Mouse (Mus musculus) CH12.LX (cell line): ENCODE measurements around the gene Alpk3. TPM values are rescaled to one million over a fixed set of nuclear protein-coding genes. Genes with fewer than 3 reads are reported as not detected.

ENCODE experiments used
- DNase-seq: peaks from one replicate; pipeline ENCODE4 v3.0.0-alpha.2; 2013; ENCODE audit errors: extremely low read depth
- H3K27ac ChIP-seq: 2 replicates; pipeline ENCODE4 v1.5.1; 2012; ENCODE audit warnings: low read depth, mild to moderate bottlenecking, control low read depth, moderate library complexity; ENCODE audit not compliant: insufficient read depth
- H3K27me3 ChIP-seq: replicated peaks from 2 replicates; pipeline ENCODE3; 2012; ENCODE audit warnings: inconsistent platforms
- H3K36me3 ChIP-seq, 2 experiments: replicated peaks in 1 of 2; 2 replicates each; pipeline versions ENCODE3 to v1.6.1; 2012; ENCODE audit warnings: inconsistent platforms in 1 of 2, low read length in 1 of 2, mild to moderate bottlenecking in 1 of 2, mixed read lengths in 1 of 2, moderate library complexity in 1 of 2; ENCODE audit not compliant: control insufficient read depth in 1 of 2, insufficient read depth in 1 of 2
- H3K4me1 ChIP-seq, 2 experiments: 2 replicates each; pipeline ENCODE4 v1.6.1; 2012; ENCODE audit warnings: inconsistent platforms in 1 of 2, moderate library complexity in 1 of 2; ENCODE audit not compliant: insufficient read depth in 2 of 2, control insufficient read depth in 1 of 2
- H3K4me2 ChIP-seq: 2 replicates; pipeline ENCODE4 v1.6.1; 2012; ENCODE audit warnings: low read depth, mild to moderate bottlenecking, control low read depth; ENCODE audit not compliant: poor library complexity, insufficient read depth, severe bottlenecking
- H3K4me3 ChIP-seq, 3 experiments: fragments of 150-350 bp in 1 of 3; sonication (generic) in 1 of 3; replicated peaks in 1 of 3; 2 replicates each; pipeline versions ENCODE3 to v1.5.1; 2011 to 2012; ENCODE audit warnings: low read depth in 2 of 3, low read length in 2 of 3, mild to moderate bottlenecking in 2 of 3, moderate library complexity in 2 of 3, control low read depth in 1 of 3, improper control_type of control experiment in 1 of 3, inconsistent platforms in 1 of 3, mixed read lengths in 1 of 3; ENCODE audit not compliant: poor library complexity in 1 of 3
- H3K79me2 ChIP-seq: replicated peaks from 2 replicates; pipeline ENCODE4 v1.6.1; 2012; ENCODE audit warnings: mild to moderate bottlenecking, moderate library complexity; ENCODE audit not compliant: control insufficient read depth, poor library complexity, insufficient read depth, severe bottlenecking; ENCODE audit errors: extremely low read depth
- H3K9ac ChIP-seq: 2 replicates; pipeline ENCODE4 v1.6.1; 2012; ENCODE audit warnings: low read depth, mild to moderate bottlenecking, control low read depth, moderate library complexity; ENCODE audit not compliant: insufficient read depth
- H3K9me3 ChIP-seq: replicated peaks from 2 replicates; pipeline ENCODE3; 2012; ENCODE audit warnings: low read length, inconsistent platforms, mixed read lengths
- BHLHE40 ChIP-seq: IDR thresholded peaks from 2 replicates; pipeline ENCODE4 v1.6.1; 2011; ENCODE audit warnings: mild to moderate bottlenecking, low read depth, low read length, improper control_type of control experiment
- CHD2 ChIP-seq: IDR thresholded peaks from 2 replicates; pipeline ENCODE4 v1.6.1; 2011; ENCODE audit warnings: low read length, improper control_type of control experiment
- CTCF ChIP-seq, 2 experiments: IDR thresholded peaks in 1 of 2; conservative IDR thresholded peaks in 1 of 2; 2 replicates each; pipeline ENCODE4 v1.5.1; 2011 to 2012; ENCODE audit warnings: low read depth in 2 of 2, low read length in 2 of 2, improper control_type of control experiment in 1 of 2, inconsistent platforms in 1 of 2, mild to moderate bottlenecking in 1 of 2, moderate library complexity in 1 of 2
- ELF1 ChIP-seq: IDR thresholded peaks from 2 replicates; pipeline ENCODE4 v1.6.1; 2014; ENCODE audit warnings: low read depth, mild to moderate bottlenecking, inconsistent platforms, low read length, improper control_type of control experiment
- ETS1 ChIP-seq: conservative IDR thresholded peaks from 2 replicates; pipeline ENCODE4 v1.6.1; 2012; ENCODE audit warnings: low read depth, mild to moderate bottlenecking, inconsistent platforms, low read length, improper control_type of control experiment, moderate library complexity
- GABPA ChIP-seq: IDR thresholded peaks from 2 replicates; pipeline ENCODE4 v1.6.1; 2012; ENCODE audit warnings: low read depth, low read length, improper control_type of control experiment, inconsistent platforms; ENCODE audit not compliant: insufficient replicate concordance
- HCFC1 ChIP-seq: IDR thresholded peaks from 2 replicates; pipeline ENCODE4 v1.6.1; 2012; ENCODE audit warnings: low read depth, mild to moderate bottlenecking, inconsistent platforms, low read length, improper control_type of control experiment
- IRF4 ChIP-seq: IDR thresholded peaks from 2 replicates; pipeline ENCODE4 v1.6.1; 2014; ENCODE audit warnings: low read depth, mild to moderate bottlenecking, inconsistent platforms, low read length, improper control_type of control experiment
- JUND ChIP-seq: conservative IDR thresholded peaks from 2 replicates; pipeline ENCODE4 v1.6.1; 2011; ENCODE audit warnings: low read depth, low read length, improper control_type of control experiment
- MAFK ChIP-seq: IDR thresholded peaks from 2 replicates; pipeline ENCODE4 v1.6.1; 2011; ENCODE audit warnings: low read length, improper control_type of control experiment; ENCODE audit not compliant: insufficient replicate concordance
- MXI1 ChIP-seq: IDR thresholded peaks from 2 replicates; pipeline ENCODE4 v1.6.1; 2011; ENCODE audit warnings: mild to moderate bottlenecking, low read depth, low read length, improper control_type of control experiment
- NELFE ChIP-seq: IDR thresholded peaks from 2 replicates; pipeline ENCODE4 v1.6.1; 2011; ENCODE audit warnings: low read depth, low read length, improper control_type of control experiment
- NRF1 ChIP-seq: IDR thresholded peaks from 2 replicates; pipeline ENCODE4 v1.6.1; 2014; ENCODE audit warnings: low read depth, mild to moderate bottlenecking, inconsistent platforms, low read length, improper control_type of control experiment, moderate library complexity
- POLR2A ChIP-seq: IDR thresholded peaks from 2 replicates; pipeline ENCODE4 v1.6.1; 2011; ENCODE audit warnings: low read depth, mild to moderate bottlenecking, improper control_type of control experiment, low read length
- RAD21 ChIP-seq: IDR thresholded peaks from 2 replicates; pipeline ENCODE4 v1.6.1; 2011; ENCODE audit warnings: low read depth, mild to moderate bottlenecking, low read length, improper control_type of control experiment, moderate library complexity
- RCOR1 ChIP-seq: conservative IDR thresholded peaks from 2 replicates; pipeline ENCODE4 v1.6.1; 2012; ENCODE audit warnings: low read depth, mild to moderate bottlenecking, inconsistent platforms, low read length, improper control_type of control experiment
- SIN3A ChIP-seq: IDR thresholded peaks from 2 replicates; pipeline ENCODE4 v1.6.1; 2012; ENCODE audit warnings: low read length, improper control_type of control experiment, inconsistent platforms
- SMC3 ChIP-seq: IDR thresholded peaks from 2 replicates; pipeline ENCODE4 v1.6.1; 2011; ENCODE audit warnings: low read depth, low read length, improper control_type of control experiment
- TBP ChIP-seq: conservative IDR thresholded peaks from 2 replicates; pipeline ENCODE4 v1.6.1; 2011; ENCODE audit warnings: low read depth, low read length, improper control_type of control experiment
- TCF12 ChIP-seq: IDR thresholded peaks from 2 replicates; pipeline ENCODE4 v1.6.1; 2014; ENCODE audit warnings: low read depth, mild to moderate bottlenecking, inconsistent platforms, low read length, improper control_type of control experiment
- UBTF ChIP-seq: IDR thresholded peaks from 2 replicates; pipeline ENCODE4 v1.6.1; 2012; ENCODE audit warnings: low read depth, mild to moderate bottlenecking, inconsistent platforms, low read length, improper control_type of control experiment, moderate library complexity
- ZMIZ1 ChIP-seq: IDR thresholded peaks from 2 replicates; pipeline ENCODE4 v1.6.1; 2012; ENCODE audit warnings: low read depth, mild to moderate bottlenecking, inconsistent platforms, low read length, improper control_type of control experiment
- dilution Hi-C: fragments of 300-500 bp; cut with MboI; formaldehyde crosslinking; loops from 2 replicates; pipeline ENCODE4 v1.14.3; 2020; ENCODE audit warnings: low sequenced_read_pairs; ENCODE audit not compliant: extremely low pct_unique_long_range_greater_than_20kb, extremely low pct_ligation_motif_present
- in situ Hi-C: fragments of 300-500 bp; cut with MboI; formaldehyde crosslinking; loops from 3 replicates; pipeline ENCODE4 v1.14.3; 2019; ENCODE audit warnings: low sequenced_read_pairs, low pct_ligation_motif_present, low pct_unique_long_range_greater_than_20kb, mixed read lengths
- polyA plus RNA-seq: library from polyadenylated mRNA; unstranded; fragments of >175 nt; gene quantifications from 2 replicates; pipeline ENCODE4 v1.2.1, GENCODE M21; 2012; ENCODE audit warnings: low read depth; ENCODE audit not compliant: insufficient read length
- total RNA-seq, 2 experiments: library from RNA; depleted of rRNA; stranded (reverse); fragments of 300-350 nt in 1 of 2; fragments of >200 nt in 1 of 2; gene quantifications; 2 replicates each; pipeline ENCODE4 v1.2.3; 2012 to 2014

Alpk3 gene
- total and polyA plus RNA-seq, 3 experiments: 0.13 to 1.1 (median 0.64) TPM

DNA sequence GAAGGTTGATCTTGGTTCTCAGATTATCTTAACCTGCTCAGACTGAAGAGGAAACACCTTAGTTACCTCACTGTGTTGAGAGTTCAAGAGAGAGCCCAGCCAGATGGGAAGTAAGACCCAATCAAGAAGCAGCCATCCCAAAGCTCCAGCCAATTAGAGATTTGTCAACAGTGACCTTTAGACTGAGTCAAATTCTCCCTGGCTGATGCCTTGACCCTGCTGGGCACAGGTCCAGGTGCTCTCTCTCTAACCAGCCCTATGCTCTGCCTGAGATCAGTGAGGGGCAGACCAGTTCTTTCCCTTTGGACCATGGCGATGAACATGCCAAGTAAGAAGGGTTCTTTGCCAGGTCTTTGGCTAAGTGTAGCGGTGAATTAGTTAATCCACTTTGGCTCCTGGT is 54.3 kb downstream of the Alpk3 start:
- no peak for TF ChIP-seq SMC3
- TF ChIP-seq GABPA: no peak
- TF ChIP-seq JUND: no peak
- no peak for TF ChIP-seq MXI1
- TF ChIP-seq TCF12: no peak
- no peak for TF ChIP-seq UBTF
- TF ChIP-seq IRF4: no peak
- no peak for TF ChIP-seq CTCF (conservative IDR thresholded peaks at IDR 0.05 in 1 of 2, IDR thresholded peaks at IDR 0.05 in 1 of 2; ENCODE audit: low read depth in 2 of 2, low read length in 2 of 2)
- TF ChIP-seq ZMIZ1: no peak
- no peak for TF ChIP-seq ETS1
- TF ChIP-seq MAFK: no peak
- no peak for TF ChIP-seq ELF1
- no peak for DNase-seq
- in situ Hi-C loops (no loop called here), dilution Hi-C loops (no loop called here)
- Histone ChIP-seq H3K36me3 (no peaks in the 10 kb centered on the region), H3K4me1 (peaks cover 0 to 23% of the 10 kb centered on the region in 2 experiments; a peak in 2 of 4 replicates), H3K4me2 (no peak overlapping the region; the same call in 1 of the 2 replicates), H3K27me3 (no peaks in the 10 kb centered on the region), H3K9me3 (no peaks in the 10 kb centered on the region), H3K4me3 (no peak overlapping the region), H3K79me2 (no peaks in the 10 kb centered on the region), H3K27ac (no peak overlapping the region), H3K9ac (no peak overlapping the region)

- no peak for DNase-seq
- no peaks in the 10 kb centered on the region for H3K79me2 ChIP-seq
- in situ Hi-C loops: no loop called here
- H3K9me3 ChIP-seq: no peaks in the 10 kb centered on the region
- no peak overlapping the region for H3K4me3 ChIP-seq
- no peaks in the 10 kb centered on the region for H3K27me3 ChIP-seq
- no peak overlapping the region for H3K9ac ChIP-seq
- no peaks in the 10 kb centered on the region for H3K36me3 ChIP-seq
- no peak overlapping the region for H3K4me2 ChIP-seq
- TF ChIP-seq POLR2A (no peak), SMC3 (0 out of 2 replicates have a peak, but pooled peaks have one; percentile 5)
- dilution Hi-C loops: no loop called here
- peaks cover 0 to 25% of the 10 kb centered on the region in 2 experiments; a peak in 2 of 4 replicates for H3K4me1 ChIP-seq
- H3K27ac ChIP-seq: no peak overlapping the region
Measured at GRCm38 (mm10) chr7:81112686-81113360, 55.4 kb downstream of the Alpk3 start.

DNA sequence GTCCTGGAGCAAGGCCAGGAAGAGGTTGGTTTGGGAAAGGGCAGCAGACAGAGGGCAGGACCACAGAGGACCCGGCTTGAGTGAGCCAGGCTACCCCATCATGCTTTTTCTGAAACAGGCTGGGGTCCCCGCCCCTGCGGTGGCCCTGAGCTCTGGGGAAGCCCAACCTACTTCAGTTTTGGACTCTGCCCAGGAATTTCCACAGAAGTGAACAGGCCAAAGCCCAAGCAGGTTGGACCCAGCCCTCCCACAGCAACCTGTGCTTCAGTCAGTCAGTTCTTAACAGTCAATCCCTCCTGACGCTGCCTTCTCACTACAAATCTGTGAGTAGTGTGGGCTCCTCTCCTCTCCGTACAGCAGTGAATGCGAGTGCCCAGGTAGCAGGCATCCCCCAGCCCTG is 57.2 kb downstream of the Alpk3 start, which contains the start of gene Slc28a1:
Slc28a1 (plus strand) TSS at position 245 of the 400 bp plus-strand sequence.
- no peaks in the 10 kb centered on the region for H3K79me2 ChIP-seq
- in situ Hi-C loops (no loop called here), dilution Hi-C loops (no loop called here)
- no peaks in the 10 kb centered on the region for H3K27me3 ChIP-seq
- TF ChIP-seq GABPA (no peak), NRF1 (no peak), BHLHE40 (no peak), MXI1 (no peak), HCFC1 (no peak), UBTF (no peak), SIN3A (no peak), CHD2 (no peak), NELFE (no peak), TBP (no peak), RAD21 (no peak), RCOR1 (no peak)
- DNase-seq: no peak
- no peak within 1 kb of the TSS for H3K4me3 ChIP-seq
- H3K4me1 ChIP-seq: peaks cover 0 to 19% of the 10 kb centered on the region in 2 experiments; a peak in 2 of 4 replicates
- no peaks in the 10 kb centered on the region for H3K36me3 ChIP-seq
- no peak within 1 kb of the TSS for H3K9ac ChIP-seq
- no peak within 1 kb of the TSS for H3K4me2 ChIP-seq
- H3K9me3 ChIP-seq: no peaks in the 10 kb centered on the region
- no peak within 1 kb of the TSS for H3K27ac ChIP-seq
